Mouse (Mus musculus): ENCODE measurements around the gene Zbtb9.

DNA sequence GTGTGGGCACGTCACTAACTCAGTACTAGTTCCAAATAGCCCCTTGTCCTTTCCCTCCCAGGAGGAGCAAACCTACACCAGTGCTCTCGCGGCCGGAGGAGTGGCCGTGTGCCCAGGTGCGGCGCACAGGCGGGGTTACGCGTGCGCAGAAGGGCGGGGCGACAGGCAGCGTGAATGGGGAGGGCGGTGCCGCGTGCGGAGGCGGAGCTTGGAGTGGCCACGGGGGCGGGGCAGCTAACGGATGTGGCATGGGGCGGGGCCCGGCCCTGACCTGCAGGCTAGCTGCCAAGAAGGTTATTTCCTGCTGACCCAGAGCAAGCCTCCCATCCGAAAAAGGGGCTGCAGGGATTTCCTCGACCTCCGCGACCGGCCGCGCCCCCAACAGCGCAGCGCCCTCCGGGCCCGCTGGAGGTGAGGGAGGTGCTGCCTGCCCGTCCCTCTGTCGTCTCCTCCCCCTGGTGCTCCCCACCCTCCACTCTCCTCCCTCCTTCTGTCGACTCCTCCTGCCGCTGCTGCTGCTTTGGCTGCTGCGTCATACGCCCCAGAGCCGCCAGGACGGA is 40.0 kb upstream of the Zbtb9 start, which contains the start of gene Phf1:
- no peak for TF ChIP-seq MAFK (IDR thresholded peaks at IDR 0.05; ENCODE audit: insufficient read depth, low read depth, low read length)
- no peak for TF ChIP-seq ZC3H11A (IDR thresholded peaks at IDR 0.05; ENCODE audit: borderline replicate concordance, low read depth, low read length)
- TF ChIP-seq CHD2 (IDR thresholded peaks at IDR 0.05; ENCODE audit: low read depth, low read length): no peak
- TF ChIP-seq ZNF384 (IDR thresholded peaks at IDR 0.05; ENCODE audit: low read depth, low read length): no peak

Measured in ES-E14 (cell line).